Mouse (Mus musculus) neural tube, embryonic 12.5 days (tissue): ENCODE data around the gene Thsd4. TPM values are rescaled to one million over a fixed set of nuclear protein-coding genes. Genes with fewer than 3 reads are reported as not detected.

Experiments
- ATAC-seq: fragments of 200-750 bp; cut with Nextera tagmentation; 2 replicates; pipeline ENCODE4 v1.8.0; 2017; ENCODE audit warnings: low read depth, mild to moderate bottlenecking, moderate TSS enrichment, moderate library complexity; ENCODE audit not compliant: low FRiP score
- H3K27ac ChIP-seq: fragments of 300-500 bp; sonication (generic); 2 replicates; pipeline ENCODE4 v1.5.1; 2016
- H3K27me3 ChIP-seq: fragments of 300-500 bp; sonication (generic); replicated peaks from 2 replicates; pipeline ENCODE4 v1.6.1; 2016; ENCODE audit warnings: mild to moderate bottlenecking
- H3K36me3 ChIP-seq: fragments of 300-500 bp; sonication (generic); 2 replicates; pipeline ENCODE4 v1.6.1; 2016; ENCODE audit warnings: mild to moderate bottlenecking
- H3K4me1 ChIP-seq: fragments of 300-500 bp; sonication (generic); 2 replicates; pipeline ENCODE4 v1.6.1; 2016
- H3K4me2 ChIP-seq: fragments of 300-500 bp; sonication (generic); replicated peaks from 2 replicates; pipeline ENCODE4 v1.6.1; 2016; ENCODE audit warnings: mild to moderate bottlenecking
- H3K4me3 ChIP-seq: fragments of 300-500 bp; sonication (generic); 2 replicates; pipeline ENCODE4 v1.5.1; 2016
- H3K9ac ChIP-seq: fragments of 300-500 bp; sonication (generic); 2 replicates; pipeline ENCODE4 v1.6.1; 2016; ENCODE audit warnings: mild to moderate bottlenecking
- H3K9me3 ChIP-seq: fragments of 300-500 bp; sonication (generic); 2 replicates; pipeline ENCODE4 v1.6.1; 2016; ENCODE audit warnings: mild to moderate bottlenecking
- WGBS: fragments of 180-500 bp; shearing (Covaris S2); methylation state at CpG from one replicate; pipeline ENCODE4 v1.1.7; 2016; 5-methylcytosine and 5-hydroxymethylcytosine counted together
- polyA plus RNA-seq: library from polyadenylated mRNA; unstranded; fragments of >200 nt; fragmentation: Nextera tagmentation; extraction: Ambion mirVana; gene quantifications from 2 replicates; pipeline ENCODE4 v1.2.1, GENCODE M21; 2016

Gene Thsd4
- polyA plus RNA-seq, 1 experiment from 2014 or later: 10.9 TPM

DNA sequence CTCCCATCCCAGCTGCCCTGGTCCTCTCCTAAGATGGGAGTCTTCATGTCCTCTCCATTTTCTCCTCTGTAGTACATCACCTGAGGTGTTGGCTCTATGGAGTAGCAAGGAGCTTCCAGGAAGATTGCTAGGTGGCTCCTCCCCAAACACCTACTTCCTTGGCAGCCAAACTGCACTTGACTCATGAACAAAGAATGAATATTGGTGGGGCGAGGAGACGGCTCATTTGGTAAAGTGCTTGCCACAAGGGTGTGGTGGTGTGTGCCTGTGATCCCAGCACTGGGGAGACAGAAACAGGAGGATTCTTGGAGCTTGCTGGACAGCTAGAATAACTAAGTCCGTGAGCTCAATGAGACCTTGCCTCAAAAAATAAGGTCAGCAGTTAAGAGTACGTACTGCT is 128.9 kb downstream of the Thsd4 start:
- Histone ChIP-seq H3K4me3 (no peak overlapping the region), H3K36me3 (no peaks in the 10 kb centered on the region), H3K4me2 (no peak overlapping the region), H3K4me1 (0 out of 2 replicates have a peak, but pooled peaks cover 4% of the 10 kb centered on the region), H3K9ac (no peak overlapping the region), H3K9me3 (no peaks in the 10 kb centered on the region), H3K27ac (no peak overlapping the region), H3K27me3 (no peaks in the 10 kb centered on the region)
- ATAC-seq: no peak
- WGBS: 91% methylated on average over 4 of the region's 4 CpGs

GRCm38 (mm10) chr9:60384751-60385150 is 137.1 kb downstream of the Thsd4 start:
- no peak for ATAC-seq
- WGBS: 57% methylated on average over 6 of the region's 6 CpGs
- H3K4me2 ChIP-seq: no peak overlapping the region
- H3K4me3 ChIP-seq: no peak overlapping the region
- H3K27me3 ChIP-seq: no peaks in the 10 kb centered on the region
- H3K9me3 ChIP-seq: no peaks in the 10 kb centered on the region
- H3K4me1 ChIP-seq: no peaks in the 10 kb centered on the region
- H3K9ac ChIP-seq: no peak overlapping the region
- no peak overlapping the region for H3K27ac ChIP-seq
- no peaks in the 10 kb centered on the region for H3K36me3 ChIP-seq

GRCm38 (mm10) chr9:60382941-60383340 is 138.9 kb downstream of the Thsd4 start:
- Histone ChIP-seq H3K9me3 (no peaks in the 10 kb centered on the region), H3K27ac (no peak overlapping the region), H3K27me3 (no peaks in the 10 kb centered on the region), H3K9ac (no peak overlapping the region), H3K4me3 (no peak overlapping the region), H3K4me1 (no peaks in the 10 kb centered on the region), H3K36me3 (no peaks in the 10 kb centered on the region), H3K4me2 (no peak overlapping the region)
- no peak for ATAC-seq
- 89% methylated on average over 4 of the region's 4 CpGs for WGBS

DNA sequence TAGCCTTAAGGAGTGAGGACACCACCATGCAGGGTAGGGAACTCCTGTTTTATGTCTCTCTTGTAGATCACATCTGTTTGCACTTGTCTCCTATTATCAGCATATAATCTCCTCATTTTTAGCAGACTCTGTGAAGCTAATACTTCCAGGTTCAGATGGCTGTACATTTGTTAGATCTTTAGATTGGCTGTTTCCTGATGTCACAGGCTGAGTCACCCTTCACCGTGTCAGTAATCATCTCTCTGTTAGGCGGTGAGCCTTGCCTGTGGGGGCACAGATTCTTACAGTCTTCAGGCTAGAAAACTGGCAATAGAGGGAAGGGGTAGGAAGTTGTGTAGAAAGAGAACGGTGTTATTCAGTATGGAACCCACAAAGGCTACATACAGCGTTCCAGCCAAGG is 139.3 kb downstream of the Thsd4 start:
- H3K27me3 ChIP-seq: no peaks in the 10 kb centered on the region
- no peaks in the 10 kb centered on the region for H3K36me3 ChIP-seq
- no peak overlapping the region for H3K27ac ChIP-seq
- no peak overlapping the region for H3K4me3 ChIP-seq
- H3K4me1 ChIP-seq: no peaks in the 10 kb centered on the region
- ATAC-seq: no peak
- H3K9ac ChIP-seq: no peak overlapping the region
- no peaks in the 10 kb centered on the region for H3K9me3 ChIP-seq
- no peak overlapping the region for H3K4me2 ChIP-seq
- 77% methylated on average over 4 of the region's 4 CpGs for WGBS

GRCm38 (mm10) chr9:60381010-60381409 is 140.8 kb downstream of the Thsd4 start:
- no peak for ATAC-seq
- WGBS: 57% methylated on average over 2 of the region's 2 CpGs
- no peak overlapping the region for H3K4me3 ChIP-seq
- H3K9me3 ChIP-seq: no peaks in the 10 kb centered on the region
- H3K4me1 ChIP-seq: no peaks in the 10 kb centered on the region
- H3K27me3 ChIP-seq: no peaks in the 10 kb centered on the region
- H3K27ac ChIP-seq: no peak overlapping the region
- H3K9ac ChIP-seq: no peak overlapping the region
- H3K36me3 ChIP-seq: no peaks in the 10 kb centered on the region
- no peak overlapping the region for H3K4me2 ChIP-seq

GRCm38 (mm10) chr9:60380550-60380949 is 141.3 kb downstream of the Thsd4 start:
- no peak overlapping the region for H3K4me2 ChIP-seq
- 81% methylated on average over 4 of the region's 4 CpGs for WGBS
- no peaks in the 10 kb centered on the region for H3K9me3 ChIP-seq

GRCm38 (mm10) chr9:60378235-60378634 is 143.6 kb downstream of the Thsd4 start:
- Histone ChIP-seq H3K27me3 (no peaks in the 10 kb centered on the region), H3K9ac (no peak overlapping the region), H3K27ac (no peak overlapping the region), H3K4me1 (no peaks in the 10 kb centered on the region), H3K36me3 (no peaks in the 10 kb centered on the region), H3K4me3 (no peak overlapping the region), H3K4me2 (no peak overlapping the region), H3K9me3 (no peaks in the 10 kb centered on the region)
- WGBS: 81% methylated on average over 6 of the region's 6 CpGs
- no peak for ATAC-seq

More at GRCm38 (mm10) chr9:60380550-60380949, 141.3 kb downstream of the Thsd4 start:
- no peak overlapping the region for H3K9ac ChIP-seq
- H3K27ac ChIP-seq: no peak overlapping the region
- no peaks in the 10 kb centered on the region for H3K4me1 ChIP-seq
- H3K27me3 ChIP-seq: no peaks in the 10 kb centered on the region
- no peaks in the 10 kb centered on the region for H3K36me3 ChIP-seq
- ATAC-seq: no peak
- no peak overlapping the region for H3K4me3 ChIP-seq

DNA sequence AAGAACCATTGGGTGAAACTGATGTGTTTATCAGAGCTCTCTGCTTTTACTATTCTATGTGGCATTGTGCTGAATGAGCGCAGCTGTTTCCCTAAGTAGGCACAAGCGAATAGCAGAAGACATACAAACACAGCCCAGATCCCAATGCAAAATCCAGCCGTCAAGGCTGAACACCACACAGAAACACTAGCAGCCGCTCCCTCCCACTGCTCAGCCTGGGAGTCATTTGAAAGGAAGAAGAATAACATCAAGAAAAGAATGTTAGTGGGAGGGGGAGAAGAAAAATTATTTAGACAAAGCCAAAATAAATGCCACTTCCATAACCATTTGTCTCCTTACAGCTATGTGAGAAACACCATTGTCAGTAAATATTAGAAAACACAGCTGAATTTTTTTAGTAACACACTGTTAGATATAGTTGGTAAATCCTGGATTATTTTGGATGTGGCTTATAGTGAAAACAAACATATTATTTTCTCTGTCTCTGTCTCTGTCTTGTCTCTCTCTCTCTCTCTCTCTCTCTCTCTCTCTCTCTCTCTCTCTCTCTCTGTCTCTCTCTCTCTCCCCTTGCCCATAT is 148.6 kb downstream of the Thsd4 start:
- no peak overlapping the region for H3K4me2 ChIP-seq
- WGBS: 75% methylated on average over 4 of the region's 4 CpGs
- no peak overlapping the region for H3K27ac ChIP-seq
- ATAC-seq: no peak
- H3K4me1 ChIP-seq: no peaks in the 10 kb centered on the region
- no peak overlapping the region for H3K4me3 ChIP-seq
- no peaks in the 10 kb centered on the region for H3K27me3 ChIP-seq
- no peaks in the 10 kb centered on the region for H3K36me3 ChIP-seq
- H3K9ac ChIP-seq: no peak overlapping the region
- no peaks in the 10 kb centered on the region for H3K9me3 ChIP-seq

DNA sequence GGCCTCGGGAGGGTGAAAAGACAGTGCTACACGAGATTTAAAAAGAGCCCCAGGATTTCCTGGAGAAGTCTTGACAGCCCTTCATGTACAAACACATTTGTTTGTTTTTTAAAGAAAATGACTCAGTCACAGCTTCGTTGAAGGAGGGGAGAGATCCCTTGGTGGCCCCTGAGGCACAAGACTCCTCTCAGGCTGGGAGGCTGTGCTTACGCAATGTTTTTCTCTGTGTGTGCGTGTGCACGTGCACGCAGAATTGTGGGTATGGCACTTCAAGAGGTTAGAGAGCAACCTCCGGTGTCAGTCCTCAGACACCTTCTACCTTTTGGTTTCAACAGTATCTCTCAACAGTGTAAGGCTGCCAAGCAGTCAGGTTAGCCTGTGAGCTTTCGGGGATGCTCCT is 153.3 kb downstream of the Thsd4 start:
- WGBS: 83% methylated on average over 9 of the region's 9 CpGs

DNA sequence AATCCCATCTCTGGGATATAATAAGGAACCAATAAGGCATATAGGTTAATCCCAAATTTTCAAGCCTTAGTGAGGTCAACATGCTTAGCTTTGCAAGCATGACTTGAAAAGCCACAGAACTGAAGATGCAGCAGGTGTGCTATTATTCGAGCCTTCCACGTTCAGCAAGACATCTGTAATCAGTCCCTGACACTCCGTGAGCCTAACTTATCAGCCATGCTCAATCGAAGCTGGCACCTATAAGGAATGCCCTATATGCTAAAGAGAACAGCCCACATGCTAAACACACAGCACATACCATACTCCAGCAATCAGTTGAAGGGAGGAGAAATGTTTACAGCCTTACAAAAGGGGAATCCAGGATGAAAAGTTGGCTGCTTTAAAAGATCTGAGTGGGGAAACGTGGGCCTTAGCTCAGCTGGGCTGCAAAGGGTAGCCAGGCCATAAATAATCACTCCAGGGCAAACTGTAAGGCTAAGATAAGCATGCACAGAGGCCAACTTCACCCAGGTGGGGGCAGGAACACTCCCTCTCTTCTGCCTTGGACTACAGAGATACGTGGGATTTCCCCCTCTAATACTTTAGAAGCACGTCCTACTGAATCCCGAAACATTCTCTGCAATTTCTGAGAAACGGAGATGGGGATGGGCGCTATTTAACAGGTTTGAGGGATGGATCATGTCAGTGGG is 154.1 kb downstream of the Thsd4 start:
- Histone ChIP-seq H3K4me1 (no peaks in the 10 kb centered on the region), H3K27me3 (no peaks in the 10 kb centered on the region), H3K9me3 (no peaks in the 10 kb centered on the region), H3K36me3 (no peaks in the 10 kb centered on the region), H3K4me2 (no peak overlapping the region), H3K9ac (no peak overlapping the region), H3K27ac (no peak overlapping the region), H3K4me3 (no peak overlapping the region)
- WGBS: 77% methylated on average over 10 of the region's 10 CpGs
- no peak for ATAC-seq

More for the DNA sequence above, 153.3 kb downstream of the Thsd4 start:
- no peak for ATAC-seq
- Histone ChIP-seq H3K27ac (no peak overlapping the region), H3K36me3 (no peaks in the 10 kb centered on the region), H3K9ac (no peak overlapping the region), H3K27me3 (no peaks in the 10 kb centered on the region), H3K4me2 (no peak overlapping the region), H3K4me3 (no peak overlapping the region), H3K4me1 (no peaks in the 10 kb centered on the region), H3K9me3 (no peaks in the 10 kb centered on the region)

- Histone ChIP-seq H3K9me3 (no peaks in the 10 kb centered on the region), H3K27ac (no peak overlapping the region), H3K36me3 (no peaks in the 10 kb centered on the region), H3K4me2 (no peak overlapping the region), H3K4me3 (no peak overlapping the region), H3K4me1 (no peaks in the 10 kb centered on the region), H3K9ac (no peak overlapping the region), H3K27me3 (no peaks in the 10 kb centered on the region)
- no peak for ATAC-seq
- 43% methylated on average over 14 of the region's 14 CpGs for WGBS
These were observed 157.6 kb downstream of the Thsd4 start for GRCm38 (mm10) chr9:60364166-60364781.

GRCm38 (mm10) chr9:60352351-60352750 is 169.5 kb downstream of the Thsd4 start:
- Histone ChIP-seq H3K9me3 (no peaks in the 10 kb centered on the region), H3K36me3 (no peaks in the 10 kb centered on the region), H3K27ac (no peak overlapping the region), H3K4me2 (no peak overlapping the region), H3K4me3 (no peak overlapping the region), H3K4me1 (peaks cover 9% of the 10 kb centered on the region; the same call in 1 of the 2 replicates), H3K27me3 (no peaks in the 10 kb centered on the region), H3K9ac (no peak overlapping the region)
- WGBS: 83% methylated on average over 4 of the region's 4 CpGs
- no peak for ATAC-seq
